In genomic region chr16:37698767-37699166, GRCm38 (mm10) we compare ENCODE assay signal across 21 mouse cellular contexts. TPM values are rescaled to one million over a fixed set of nuclear protein-coding genes. Genes with fewer than 3 reads are reported as not detected.
DNase-seq lines count a peak whose midpoint lies in the region; ATAC-seq and TF ChIP-seq lines count a peak whose summit lies in the region.
"Had no signal": no experiment of that assay in that cellular context is flagged by ENCODE, and none has a peak within 500 bp of the region (broad histone marks: within the 10 kb centered on the region; RNA-seq: fewer than 3 reads in every experiment).

No protein-coding gene starts in this region.

- H3K4me1 ChIP-seq in heart, embryonic 10.5 days = no peaks in the 10 kb centered on the region
- no peaks in the 10 kb centered on the region for H3K4me1 ChIP-seq in liver, postnatal 0 days (ENCODE audit: insufficient read depth)
- no peaks in the 10 kb centered on the region for H3K4me1 ChIP-seq in liver, embryonic 12.5 days
- no peaks in the 10 kb centered on the region for H3K4me1 ChIP-seq in ES-Bruce4 (ENCODE audit: control insufficient read depth, insufficient read depth, low read length)
- H3K4me1 ChIP-seq: embryonic facial prominence, embryonic 12.5 days; limb, embryonic 12.5 days; lung, embryonic 15.5 days; neural tube, embryonic 12.5 days; stomach, embryonic 15.5 days had no signal

- WGBS in heart, embryonic 10.5 days = 79% methylated on average over 6 of the region's 6 CpGs
- WGBS in liver, postnatal 0 days (ENCODE audit: insufficient replicate concordance) = 87% methylated on average over 6 of the region's 6 CpGs
- WGBS in liver, embryonic 12.5 days (ENCODE audit: insufficient replicate concordance) = 76% methylated on average over 6 of the region's 6 CpGs

- no peak overlapping the region for H3K4me3 ChIP-seq in heart, embryonic 10.5 days
- H3K4me3 ChIP-seq in liver, postnatal 0 days (ENCODE audit: low read depth, low read length) = no peak overlapping the region
- H3K4me3 ChIP-seq in liver, embryonic 12.5 days = no peak overlapping the region
- no peak overlapping the region for H3K4me3 ChIP-seq in ES-Bruce4 (ENCODE audit: low read depth, low read length)
- H3K4me3 ChIP-seq: embryonic facial prominence, embryonic 12.5 days; limb, embryonic 12.5 days; lung, embryonic 15.5 days; neural tube, embryonic 12.5 days; stomach, embryonic 15.5 days had no signal

- no peak overlapping the region for H3K9ac ChIP-seq in liver, postnatal 0 days (replicated peaks)
- no peak overlapping the region for H3K9ac ChIP-seq in liver, embryonic 12.5 days
- no peak overlapping the region for H3K9ac ChIP-seq in ES-Bruce4 (ENCODE audit: low read depth, poor library complexity, severe bottlenecking)
- H3K9ac ChIP-seq: embryonic facial prominence, embryonic 12.5 days; limb, embryonic 12.5 days; lung, embryonic 15.5 days; neural tube, embryonic 12.5 days; stomach, embryonic 15.5 days had no signal

- ATAC-seq in liver, postnatal 0 days = no peak
- ATAC-seq in liver, embryonic 12.5 days = no peak
- ATAC-seq: hindbrain, embryonic 16.5 days had no signal

- TF ChIP-seq EP300 in liver, postnatal 0 days (IDR thresholded peaks at IDR 0.05; ENCODE audit: low read depth) = no peak
- no peak for TF ChIP-seq EP300 in ES-Bruce4 (IDR thresholded peaks at IDR 0.05; ENCODE audit: insufficient read depth, low read depth, low read length)

- TF ChIP-seq CTCF in liver, postnatal 0 days (IDR thresholded peaks at IDR 0.05; ENCODE audit: low read depth) = peak; percentile 31; the same call in 1 of the 2 replicates
- peak; percentile 42 for TF ChIP-seq CTCF in ES-Bruce4 (IDR thresholded peaks at IDR 0.05; ENCODE audit: low read depth, low read length)

- no peak overlapping the region for H3K4me2 ChIP-seq in liver, postnatal 0 days (ENCODE audit: low read depth, low read length)
- no peak overlapping the region for H3K4me2 ChIP-seq in liver, embryonic 12.5 days
- H3K4me2 ChIP-seq: embryonic facial prominence, embryonic 12.5 days; heart, embryonic 11.5 days; limb, embryonic 12.5 days; lung, embryonic 15.5 days; neural tube, embryonic 12.5 days; stomach, embryonic 15.5 days had no signal

- intact Hi-C loops in heart, postnatal 36 days (cut with DNase I) = no loop called here

- H3K27me3 ChIP-seq in heart, embryonic 10.5 days (ENCODE audit: insufficient read depth, poor library complexity, severe bottlenecking) = no peaks in the 10 kb centered on the region
- H3K27me3 ChIP-seq in liver, postnatal 0 days (ENCODE audit: insufficient read depth, low read length) = no peaks in the 10 kb centered on the region
- H3K27me3 ChIP-seq in liver, embryonic 12.5 days (replicated peaks) = no peaks in the 10 kb centered on the region
- H3K27me3 ChIP-seq in ES-Bruce4 (ENCODE audit: control insufficient read depth, insufficient read depth, low read length, poor library complexity, severe bottlenecking) = no peaks in the 10 kb centered on the region
- H3K27me3 ChIP-seq: embryonic facial prominence, embryonic 12.5 days; limb, embryonic 12.5 days; lung, embryonic 15.5 days; neural tube, embryonic 12.5 days; stomach, embryonic 15.5 days had no signal

- peak; percentile 20 for DNase-seq in heart, embryonic 10.5 days (ENCODE audit: low spot score)
- no peak for DNase-seq in heart, postnatal 36 days
- DNase-seq in liver, postnatal 0 days = no peak
- DNase-seq in R1 (ENCODE audit: low read depth, low spot score) = peak; percentile 31
- no peak for DNase-seq in layer of hippocampus, postnatal 36 days
- DNase-seq: adrenal gland, postnatal 36 days; cerebellum, adult 8-10 months; gastrocnemius, postnatal 14 days; heart, postnatal 14 days; kidney, adult 2 months; kidney, postnatal 36 days; thymus, postnatal 25 days had no signal

- no peaks in the 10 kb centered on the region for H3K36me3 ChIP-seq in heart, embryonic 10.5 days
- H3K36me3 ChIP-seq in liver, postnatal 0 days (replicated peaks; ENCODE audit: insufficient read depth, low read length) = no peaks in the 10 kb centered on the region
- no peaks in the 10 kb centered on the region for H3K36me3 ChIP-seq in liver, embryonic 12.5 days
- H3K36me3 ChIP-seq in ES-Bruce4 (ENCODE audit: control insufficient read depth, insufficient read depth, low read length, poor library complexity, severe bottlenecking) = no peaks in the 10 kb centered on the region
- H3K36me3 ChIP-seq: embryonic facial prominence, embryonic 12.5 days; limb, embryonic 12.5 days; lung, embryonic 15.5 days; neural tube, embryonic 12.5 days; stomach, embryonic 15.5 days had no signal

- no peaks in the 10 kb centered on the region for H3K9me3 ChIP-seq in heart, embryonic 10.5 days
- no peaks in the 10 kb centered on the region for H3K9me3 ChIP-seq in liver, postnatal 0 days (ENCODE audit: low read length)
- peaks cover 5% of the 10 kb centered on the region; the same call in 1 of the 2 replicates for H3K9me3 ChIP-seq in liver, embryonic 12.5 days (replicated peaks)
- H3K9me3 ChIP-seq in ES-Bruce4 (replicated peaks; ENCODE audit: control insufficient read depth, insufficient read depth, low read length, poor library complexity, severe bottlenecking) = no peaks in the 10 kb centered on the region
- H3K9me3 ChIP-seq: embryonic facial prominence, embryonic 12.5 days; lung, embryonic 15.5 days; stomach, embryonic 15.5 days had no signal

- TF ChIP-seq POLR2A in ES-Bruce4 (IDR thresholded peaks at IDR 0.05; ENCODE audit: insufficient read depth, low read length) = no peak

- H3K27ac ChIP-seq in heart, embryonic 10.5 days = no peak overlapping the region
- no peak overlapping the region for H3K27ac ChIP-seq in liver, postnatal 0 days (ENCODE audit: low read depth)
- H3K27ac ChIP-seq in liver, embryonic 12.5 days = no peak overlapping the region
- no peak overlapping the region for H3K27ac ChIP-seq in ES-Bruce4 (ENCODE audit: insufficient read depth, low read length)
- H3K27ac ChIP-seq: embryonic facial prominence, embryonic 12.5 days; limb, embryonic 12.5 days; lung, embryonic 15.5 days; neural tube, embryonic 12.5 days; stomach, embryonic 15.5 days had no signal

RNA-seq across cellular contexts. Expression of gene Ndufb4, which starts 44.5 kb away (rescaled TPM):
- 61.3 and 67.0 TPM in 2 replicates for polyA plus RNA-seq in heart, embryonic 10.5 days (2016; fragmentation: Nextera tagmentation; extraction: Ambion mirVana)
- total RNA-seq in heart, postnatal 36 days (2021) = 100 to 1,000 TPM; 164 to 183 TPM
- polyA plus RNA-seq in liver, postnatal 0 days (2015; fragmentation: Nextera tagmentation; extraction: Ambion mirVana) = 67.3 and 77.7 TPM in 2 replicates
- 52.4 and 56.6 TPM in 2 replicates for polyA plus RNA-seq in liver, embryonic 12.5 days (2016; fragmentation: Nextera tagmentation; extraction: Ambion mirVana)
- polyA plus RNA-seq in ES-Bruce4 (2011; ENCODE audit: insufficient read depth, insufficient read length, low read depth, missing spikeins) = 79.1 and 93.9 TPM in 2 replicates
- 10 to 100 TPM; 80.4 to 84.0 TPM for total RNA-seq in layer of hippocampus, postnatal 36 days (2021)

Comparison
In these comparisons a context has a peak if more than half of its experiments do, and no peak if none do; other contexts are left out.
1. DNase-seq: peak in heart, embryonic 10.5 days (single experiment) and R1 (single experiment); none in heart, postnatal 36 days (0 of 2), liver, postnatal 0 days (single experiment) and layer of hippocampus, postnatal 36 days (0 of 2).